Mouse (Mus musculus) megakaryocyte, embryonic 14.5 days (primary cell): ENCODE measurements at regions not wholly inside any gene's neighbourhood (a gene's known extent, or its start where the extent isn't known, plus 50 kb on each side); places are given as distances from the start of the nearest gene placed in this dataset.

Experiments
- FLI1 ChIP-seq: IDR thresholded peaks from 2 replicates; pipeline ENCODE4 v1.6.1; 2012; ENCODE audit warnings: low read length, inconsistent platforms, mixed read lengths
- GATA1 ChIP-seq: IDR thresholded peaks from 3 replicates; pipeline ENCODE4 v1.6.1; 2012; ENCODE audit warnings: mixed read lengths, low read length, inconsistent platforms, borderline replicate concordance

DNA sequence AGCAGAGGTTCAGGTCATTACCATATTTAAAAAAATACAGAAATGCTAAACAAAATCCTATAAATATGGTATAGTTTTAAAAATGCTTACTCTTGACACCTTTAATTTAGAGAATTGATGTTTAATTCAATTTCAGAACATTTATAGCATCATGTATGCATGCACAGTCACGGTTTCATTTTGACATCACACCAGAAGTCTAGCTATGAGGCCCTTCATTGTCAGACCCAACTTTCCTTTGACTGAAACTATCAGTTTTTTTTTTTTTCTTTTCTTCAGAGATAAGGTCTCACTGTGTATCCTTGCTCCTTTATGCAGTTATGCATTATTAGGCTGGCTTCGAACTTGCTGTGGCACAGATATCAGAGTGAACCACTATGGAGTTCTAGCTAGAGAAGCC lies 61.5 kb upstream of the Bbx start:
- TF ChIP-seq GATA1 = no peak
- no peak for TF ChIP-seq FLI1
